Mouse (Mus musculus): ENCODE measurements at regions not wholly inside any gene's neighbourhood (a gene's known extent, or its start where the extent isn't known, plus 50 kb on each side); places are given as distances from the start of the nearest gene placed in this dataset.

GRCm38 (mm10) chr4:94049629-94050310 is 506.6 kb upstream of the Gm10306 start:
- Histone ChIP-seq H3K79me2 (ENCODE audit: control insufficient read depth, insufficient read depth, low read length, poor library complexity) (no peaks in the 10 kb centered on the region), H3K9ac (ENCODE audit: control insufficient read depth, low read depth, low read length, poor library complexity, severe bottlenecking) (no peak overlapping the region), H3K4me3 (ENCODE audit: control insufficient read depth in 1 of 2, insufficient read depth in 1 of 2, low read depth in 2 of 2, low read length in 2 of 2) (no peak overlapping the region), H3K27me3 (ENCODE audit: control insufficient read depth in 1 of 2, insufficient read depth in 2 of 2, low read length in 2 of 2) (no peaks in the 10 kb centered on the region), H3K36me3 (ENCODE audit: control insufficient read depth in 1 of 2, insufficient read depth in 2 of 2, low read length in 2 of 2) (no peaks in the 10 kb centered on the region), H3K9me3 (replicated peaks; ENCODE audit: insufficient read depth, low read length) (no peaks in the 10 kb centered on the region), H3K27ac (ENCODE audit: control insufficient read depth, low read depth, low read length) (no peak overlapping the region), H3K4me1 (ENCODE audit: control insufficient read depth in 1 of 2, insufficient read depth in 2 of 2, low read length in 2 of 2) (no peaks in the 10 kb centered on the region)
- TF ChIP-seq EP300 (IDR thresholded peaks at IDR 0.05; ENCODE audit: low read depth in 1 of 2, low read length in 2 of 2) (no peak), POLR2AphosphoS2 (IDR thresholded peaks at IDR 0.05; ENCODE audit: low read length) (no peak), POLR2A (IDR thresholded peaks at IDR 0.05; ENCODE audit: control insufficient read depth in 1 of 2, insufficient read depth in 1 of 2, low read depth in 1 of 2, low read length in 2 of 2, poor library complexity in 1 of 2) (no peak), CHD1 (IDR thresholded peaks at IDR 0.05; ENCODE audit: low read depth, low read length) (no peak), CHD2 (IDR thresholded peaks at IDR 0.05; ENCODE audit: low read length) (no peak), TBP (IDR thresholded peaks at IDR 0.05; ENCODE audit: low read depth, low read length) (no peak), MAZ (IDR thresholded peaks at IDR 0.05; ENCODE audit: low read depth, low read length) (no peak), MEF2A (IDR thresholded peaks at IDR 0.05; ENCODE audit: extremely low read depth, insufficient replicate concordance, low read depth, low read length, poor library complexity, severe bottlenecking) (no peak), JUND (IDR thresholded peaks at IDR 0.05; ENCODE audit: low read depth, low read length) (no peak), USF2 (IDR thresholded peaks at IDR 0.05; ENCODE audit: borderline replicate concordance in 1 of 2, insufficient read depth in 1 of 2, low read depth in 1 of 2, low read length in 2 of 2) (no peak), TAL1 (IDR thresholded peaks at IDR 0.05; ENCODE audit: low read length) (no peak)
- DNase-seq (ENCODE audit: low read depth, low spot score): no peak

- Histone ChIP-seq H3K4me3 (ENCODE audit: control insufficient read depth in 1 of 2, insufficient read depth in 1 of 2, low read depth in 2 of 2, low read length in 2 of 2) (no peak overlapping the region), H3K36me3 (ENCODE audit: control insufficient read depth in 1 of 2, insufficient read depth in 2 of 2, low read length in 2 of 2) (no peaks in the 10 kb centered on the region), H3K27ac (ENCODE audit: control insufficient read depth, low read depth, low read length) (no peak overlapping the region), H3K79me2 (ENCODE audit: control insufficient read depth, insufficient read depth, low read length, poor library complexity) (no peaks in the 10 kb centered on the region), H3K27me3 (ENCODE audit: control insufficient read depth in 1 of 2, insufficient read depth in 2 of 2, low read length in 2 of 2) (no peaks in the 10 kb centered on the region), H3K9ac (ENCODE audit: control insufficient read depth, low read depth, low read length, poor library complexity, severe bottlenecking) (no peak overlapping the region), H3K4me1 (ENCODE audit: control insufficient read depth in 1 of 2, insufficient read depth in 2 of 2, low read length in 2 of 2) (no peaks in the 10 kb centered on the region), H3K9me3 (replicated peaks; ENCODE audit: insufficient read depth, low read length) (no peaks in the 10 kb centered on the region)
- no peak for TF ChIP-seq ZNF384 (IDR thresholded peaks at IDR 0.05; ENCODE audit: low read depth, low read length)
- TF ChIP-seq RCOR1 (IDR thresholded peaks at IDR 0.05; ENCODE audit: low read depth, low read length): no peak
- no peak for TF ChIP-seq BHLHE40 (IDR thresholded peaks at IDR 0.05; ENCODE audit: borderline replicate concordance, low read depth, low read length)
- no peak for TF ChIP-seq EP300 (IDR thresholded peaks at IDR 0.05; ENCODE audit: low read depth in 1 of 2, low read length in 2 of 2)
- TF ChIP-seq MYC (IDR thresholded peaks at IDR 0.05; ENCODE audit: low read depth, low read length): no peak
- no peak for TF ChIP-seq ZMIZ1 (IDR thresholded peaks at IDR 0.05; ENCODE audit: low read depth, low read length)
- TF ChIP-seq MXI1 (IDR thresholded peaks at IDR 0.05; ENCODE audit: low read depth, low read length): no peak
- TF ChIP-seq POLR2AphosphoS2 (IDR thresholded peaks at IDR 0.05; ENCODE audit: low read length): no peak
- no peak for TF ChIP-seq MYB (IDR thresholded peaks at IDR 0.05; ENCODE audit: low read depth, low read length)
- TF ChIP-seq TCF12 (IDR thresholded peaks at IDR 0.05; ENCODE audit: low read depth, low read length): no peak
- TF ChIP-seq TAL1 (IDR thresholded peaks at IDR 0.05; ENCODE audit: low read length): no peak
- TF ChIP-seq USF1 (IDR thresholded peaks at IDR 0.05; ENCODE audit: low read depth, low read length): no peak
- no peak for TF ChIP-seq SMC3 (IDR thresholded peaks at IDR 0.05; ENCODE audit: low read depth, low read length)
- no peak for TF ChIP-seq MAZ (IDR thresholded peaks at IDR 0.05; ENCODE audit: low read depth, low read length)
- no peak for TF ChIP-seq CHD1 (IDR thresholded peaks at IDR 0.05; ENCODE audit: low read depth, low read length)
- TF ChIP-seq E2F4 (IDR thresholded peaks at IDR 0.05; ENCODE audit: borderline replicate concordance, low read depth, low read length): no peak
- TF ChIP-seq NELFE (IDR thresholded peaks at IDR 0.05; ENCODE audit: low read depth, low read length): no peak
- no peak for TF ChIP-seq ZC3H11A (IDR thresholded peaks at IDR 0.05; ENCODE audit: low read depth, low read length)
- no peak for TF ChIP-seq NRF1 (IDR thresholded peaks at IDR 0.05; ENCODE audit: insufficient read depth, low read depth, low read length, poor library complexity, severe bottlenecking)
- TF ChIP-seq CTCF (IDR thresholded peaks at IDR 0.05 in 2 of 3, conservative IDR thresholded peaks at IDR 0.05 in 1 of 3; ENCODE audit: control insufficient read depth in 1 of 3, insufficient read depth in 1 of 3, low read depth in 2 of 3, low read length in 3 of 3, poor library complexity in 1 of 3, severe bottlenecking in 1 of 3): no peak
- no peak for DNase-seq (ENCODE audit: low read depth, low spot score)
These were observed 503.8 kb upstream of the Gm10306 start for GRCm38 (mm10) chr4:94052249-94053162.
